Comparison of ENCODE assay signal across 13 mouse cellular contexts in the genomic region with DNA sequence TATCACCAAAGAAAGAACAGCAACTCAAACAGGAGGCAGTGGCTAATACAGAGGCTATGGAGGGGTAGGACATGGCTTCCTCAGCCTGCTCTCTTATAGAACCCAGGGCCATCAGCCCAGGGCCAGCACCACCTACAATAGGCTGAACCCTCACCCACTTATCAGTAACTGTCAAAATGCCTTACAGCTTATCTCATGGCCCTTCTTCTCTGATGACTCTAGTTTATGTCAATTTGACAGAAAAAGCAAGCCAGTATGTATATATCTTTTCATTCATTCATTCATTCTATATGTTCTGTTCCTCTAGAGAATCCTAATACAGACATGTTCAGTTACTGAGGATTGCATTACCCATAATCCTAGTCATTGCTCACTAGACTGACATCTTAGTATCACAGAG.
"Had no signal": no experiment of that assay in that cellular context is flagged by ENCODE, and none has a peak within 500 bp of the region (broad histone marks: within the 10 kb centered on the region; RNA-seq: fewer than 3 reads in every experiment).

No protein-coding gene starts in this region.

- DNase-seq: kidney, adult 2 months; kidney, postnatal 14 days; lung, adult 2 months; lung, postnatal 36 days; right cerebral cortex, postnatal 14 days; thymus, adult 18-20 months; thymus, postnatal 14 days had no signal

- H3K4me1 ChIP-seq: kidney, embryonic 15.5 days; limb, embryonic 10.5 days; midbrain, embryonic 15.5 days had no signal

- H3K4me3 ChIP-seq: kidney, embryonic 15.5 days; left cerebral cortex, adult 2 months; limb, embryonic 10.5 days; midbrain, embryonic 15.5 days had no signal

- H3K9me3 ChIP-seq: kidney, embryonic 15.5 days; limb, embryonic 10.5 days; midbrain, embryonic 15.5 days had no signal

- ATAC-seq: lung, postnatal 0 days; midbrain, embryonic 15.5 days had no signal

- H3K27ac ChIP-seq: kidney, embryonic 15.5 days; left cerebral cortex, adult 2 months; limb, embryonic 10.5 days; midbrain, embryonic 15.5 days had no signal

- H3K4me2 ChIP-seq: kidney, embryonic 15.5 days; midbrain, embryonic 11.5 days; midbrain, embryonic 15.5 days had no signal

- H3K9ac ChIP-seq: kidney, embryonic 15.5 days; midbrain, embryonic 15.5 days had no signal

- H3K27me3 ChIP-seq: kidney, embryonic 15.5 days; midbrain, embryonic 15.5 days had no signal
